Mouse (Mus musculus): ENCODE measurements at regions not wholly inside any gene's neighbourhood (a gene's known extent, or its start where the extent isn't known, plus 50 kb on each side); places are given as distances from the start of the nearest gene placed in this dataset.

DNA sequence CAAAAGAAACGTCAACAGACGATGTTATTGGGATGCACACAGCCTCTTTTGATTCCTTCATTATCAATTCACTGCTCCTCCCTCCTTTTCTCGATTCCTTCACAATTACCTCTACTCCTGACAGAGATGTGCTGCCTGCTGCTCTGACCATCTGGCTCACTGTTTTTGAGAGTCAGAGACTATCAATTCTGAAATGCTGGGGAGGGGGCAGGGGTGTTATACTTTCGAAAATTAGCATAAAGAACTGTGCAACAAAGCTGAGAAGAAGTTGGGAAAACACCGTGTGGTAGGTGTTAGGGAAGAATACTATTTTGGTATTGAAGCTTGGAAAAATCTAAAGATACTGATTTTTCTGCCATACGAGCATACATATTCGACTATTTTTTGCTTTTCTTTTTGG, 96.4 kb downstream of the Nedd1 start:
- Histone ChIP-seq H3K36me3 (no peaks in the 10 kb centered on the region), H3K27ac (no peak overlapping the region), H3K27me3 (ENCODE audit: insufficient read depth, poor library complexity, severe bottlenecking) (no peaks in the 10 kb centered on the region), H3K9me3 (no peaks in the 10 kb centered on the region), H3K4me3 (no peak overlapping the region), H3K4me1 (0 out of 2 replicates have a peak, but pooled peaks cover 4% of the 10 kb centered on the region)
- 77% methylated on average over 7 of the region's 7 CpGs for WGBS
- DNase-seq (ENCODE audit: low spot score): no peak

DNA sequence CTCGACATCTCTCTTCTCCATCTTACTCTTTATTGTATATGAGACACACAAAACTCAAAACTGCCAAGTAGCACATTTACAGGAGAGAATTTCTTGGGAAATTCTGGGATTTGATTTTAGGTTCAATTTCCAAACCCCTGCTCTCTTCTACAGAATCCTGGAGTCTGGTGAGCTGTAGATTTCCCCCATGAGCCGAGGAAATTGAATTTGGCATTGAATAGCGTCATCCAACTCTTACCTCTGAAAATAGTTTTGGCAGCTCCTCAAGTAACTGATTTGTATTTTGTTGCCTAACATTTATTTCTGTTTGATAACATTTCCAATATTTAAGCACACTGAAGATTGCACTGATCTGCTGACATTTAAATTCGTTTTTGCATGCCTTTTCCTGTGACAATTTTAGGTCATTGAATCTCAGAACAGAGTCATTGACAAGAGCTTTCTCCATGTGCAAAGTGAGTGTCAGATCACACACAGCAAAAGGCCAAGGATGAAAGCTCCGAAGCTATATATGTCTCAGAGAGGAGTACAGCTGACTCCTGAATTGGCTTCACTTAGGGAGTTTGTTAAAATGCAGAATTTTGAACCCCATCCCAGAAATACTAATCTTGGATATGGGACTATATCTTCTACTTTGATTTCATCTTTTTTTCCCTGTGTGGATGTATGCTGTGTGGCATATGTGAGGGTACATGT, 106.4 kb downstream of the Nedd1 start:
- H3K27ac ChIP-seq: no peak overlapping the region
- no peaks in the 10 kb centered on the region for H3K4me1 ChIP-seq
- no peak for DNase-seq (ENCODE audit: low spot score)
- H3K4me3 ChIP-seq: no peak overlapping the region
- 77% methylated on average over 4 of the region's 5 CpGs for WGBS
- no peaks in the 10 kb centered on the region for H3K27me3 ChIP-seq (ENCODE audit: insufficient read depth, poor library complexity, severe bottlenecking)
- no peaks in the 10 kb centered on the region for H3K9me3 ChIP-seq
- H3K36me3 ChIP-seq: no peaks in the 10 kb centered on the region

DNA sequence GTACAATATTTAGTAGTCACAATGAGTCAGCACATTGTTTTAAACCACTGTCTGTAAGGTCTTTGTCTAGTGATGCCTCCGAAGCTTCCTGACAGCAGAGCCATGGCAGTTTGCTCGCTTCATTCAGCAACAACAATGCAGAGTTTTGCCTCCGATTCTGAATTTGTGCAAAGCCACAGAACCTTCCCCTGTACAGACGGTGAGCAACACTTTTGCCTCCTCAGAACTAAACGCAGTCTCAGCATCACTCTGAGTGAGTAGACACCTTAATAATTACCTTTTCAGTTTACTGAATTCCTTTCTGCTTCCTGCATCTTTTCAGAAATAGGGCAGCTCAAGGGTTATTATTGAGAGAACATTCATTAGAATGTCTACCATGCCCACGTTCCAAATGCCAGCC, 107.9 kb downstream of the Nedd1 start:
- H3K4me3 ChIP-seq: no peak overlapping the region
- no peaks in the 10 kb centered on the region for H3K27me3 ChIP-seq (ENCODE audit: insufficient read depth, poor library complexity, severe bottlenecking)
- no peaks in the 10 kb centered on the region for H3K9me3 ChIP-seq
- 80% methylated on average over 6 of the region's 6 CpGs for WGBS
- no peak for DNase-seq (ENCODE audit: low spot score)
- no peaks in the 10 kb centered on the region for H3K36me3 ChIP-seq
- H3K4me1 ChIP-seq: no peaks in the 10 kb centered on the region
- no peak overlapping the region for H3K27ac ChIP-seq

DNA sequence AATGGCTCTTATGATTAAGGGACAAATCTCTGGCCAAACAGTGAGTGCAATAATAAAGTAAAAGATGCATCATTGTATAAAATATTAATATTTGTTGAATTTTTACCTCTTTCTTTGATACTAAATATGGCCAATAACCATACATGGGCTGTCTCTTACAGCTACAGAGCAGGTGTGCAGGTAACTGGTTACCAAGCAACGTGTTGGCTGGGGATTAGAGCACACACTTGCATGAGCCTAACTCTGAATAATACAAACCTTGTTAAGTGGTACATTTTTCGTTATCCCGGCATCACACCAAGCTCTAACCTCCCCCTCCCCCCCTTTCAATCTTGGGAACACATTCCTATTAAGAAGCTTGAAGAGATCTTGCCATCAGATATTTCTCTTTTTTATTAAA, 111.2 kb downstream of the Nedd1 start:
- H3K36me3 ChIP-seq: no peaks in the 10 kb centered on the region
- H3K27ac ChIP-seq: no peak overlapping the region
- H3K9me3 ChIP-seq: no peaks in the 10 kb centered on the region
- no peaks in the 10 kb centered on the region for H3K27me3 ChIP-seq (ENCODE audit: insufficient read depth, poor library complexity, severe bottlenecking)
- DNase-seq (ENCODE audit: low spot score): no peak
- no peak overlapping the region for H3K4me3 ChIP-seq
- 85% methylated on average over 3 of the region's 3 CpGs for WGBS
- H3K4me1 ChIP-seq: peaks cover 6% of the 10 kb centered on the region; the same call in 1 of the 2 replicates

DNA sequence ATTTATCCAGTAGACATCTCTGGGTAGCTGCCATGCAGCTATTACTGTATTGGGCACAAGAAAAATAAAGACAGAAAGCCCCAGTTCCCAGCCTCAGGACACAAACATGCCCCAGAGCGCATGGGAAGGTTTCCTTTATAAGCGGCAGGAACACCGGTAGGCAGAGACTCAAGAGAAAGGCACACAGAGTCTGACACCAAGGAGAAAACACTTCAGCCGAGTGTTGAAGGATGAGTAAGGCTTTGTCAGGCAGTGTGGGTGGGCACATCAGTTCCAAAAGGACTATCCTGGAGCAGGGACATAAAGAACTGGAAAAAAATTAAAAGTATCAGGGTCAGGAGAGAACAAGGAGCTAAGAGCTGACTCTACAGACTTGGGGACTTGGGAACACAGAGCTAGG, 115.5 kb downstream of the Nedd1 start:
- no peak for DNase-seq (ENCODE audit: low spot score)
- H3K4me3 ChIP-seq: no peak overlapping the region
- H3K9me3 ChIP-seq: no peaks in the 10 kb centered on the region
- no peak overlapping the region for H3K27ac ChIP-seq
- H3K27me3 ChIP-seq (ENCODE audit: insufficient read depth, poor library complexity, severe bottlenecking): no peaks in the 10 kb centered on the region
- no peaks in the 10 kb centered on the region for H3K36me3 ChIP-seq
- peaks cover 6% of the 10 kb centered on the region; the same call in 1 of the 2 replicates for H3K4me1 ChIP-seq
- WGBS: 40% methylated on average over 4 of the region's 4 CpGs

DNA sequence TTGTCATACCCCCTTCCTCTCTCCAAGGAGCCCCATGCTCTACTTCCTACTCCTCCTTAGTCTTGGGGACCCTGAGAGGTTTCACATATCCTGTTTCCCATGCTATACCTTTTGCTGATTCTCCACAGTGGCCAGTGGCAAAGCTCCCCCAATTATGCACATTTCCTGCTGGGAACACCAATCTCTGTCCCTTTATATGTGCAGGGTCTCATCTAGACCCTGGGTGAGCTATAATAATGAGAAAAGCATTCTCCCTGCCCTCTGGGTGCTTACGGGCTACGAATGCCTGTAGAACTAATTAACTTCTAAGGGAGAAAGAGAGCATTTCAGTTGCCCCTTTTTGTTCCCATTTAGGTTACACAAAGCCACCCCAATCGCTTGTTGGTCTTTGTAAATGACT, 116.6 kb downstream of the Nedd1 start:
- H3K9me3 ChIP-seq: no peaks in the 10 kb centered on the region
- H3K27me3 ChIP-seq (ENCODE audit: insufficient read depth, poor library complexity, severe bottlenecking): no peaks in the 10 kb centered on the region
- peaks cover 6% of the 10 kb centered on the region; the same call in 1 of the 2 replicates for H3K4me1 ChIP-seq
- no peak for DNase-seq (ENCODE audit: low spot score)
- no peak overlapping the region for H3K4me3 ChIP-seq
- no peaks in the 10 kb centered on the region for H3K36me3 ChIP-seq
- WGBS: 87% methylated on average over 3 of the region's 3 CpGs
- H3K27ac ChIP-seq: no peak overlapping the region

DNA sequence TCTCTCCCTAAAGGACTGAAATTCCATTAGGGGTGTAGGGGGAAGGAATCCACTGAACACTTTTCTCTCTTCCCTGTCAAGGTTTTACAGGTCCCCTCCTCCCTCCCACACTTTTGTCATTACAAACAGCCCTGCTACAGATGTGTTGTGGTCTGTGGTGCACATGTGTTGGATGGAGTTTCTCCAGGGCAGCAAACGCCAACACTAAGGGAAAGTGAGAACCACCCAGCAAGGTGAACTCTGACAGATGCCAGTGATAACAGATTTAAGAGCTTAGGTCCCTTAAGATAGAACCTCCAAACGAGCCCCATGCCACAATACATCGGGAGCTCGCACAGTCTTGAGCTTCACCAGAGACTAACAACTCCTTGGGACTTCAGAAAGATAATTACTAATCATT, 122.1 kb downstream of the Nedd1 start:
- H3K4me1 ChIP-seq: no peaks in the 10 kb centered on the region
- no peak overlapping the region for H3K27ac ChIP-seq
- H3K27me3 ChIP-seq (ENCODE audit: insufficient read depth, poor library complexity, severe bottlenecking): no peaks in the 10 kb centered on the region
- no peaks in the 10 kb centered on the region for H3K36me3 ChIP-seq
- DNase-seq (ENCODE audit: low spot score): no peak
- H3K4me3 ChIP-seq: no peak overlapping the region
- 49% methylated on average over 4 of the region's 4 CpGs for WGBS
- H3K9me3 ChIP-seq: no peaks in the 10 kb centered on the region

DNA sequence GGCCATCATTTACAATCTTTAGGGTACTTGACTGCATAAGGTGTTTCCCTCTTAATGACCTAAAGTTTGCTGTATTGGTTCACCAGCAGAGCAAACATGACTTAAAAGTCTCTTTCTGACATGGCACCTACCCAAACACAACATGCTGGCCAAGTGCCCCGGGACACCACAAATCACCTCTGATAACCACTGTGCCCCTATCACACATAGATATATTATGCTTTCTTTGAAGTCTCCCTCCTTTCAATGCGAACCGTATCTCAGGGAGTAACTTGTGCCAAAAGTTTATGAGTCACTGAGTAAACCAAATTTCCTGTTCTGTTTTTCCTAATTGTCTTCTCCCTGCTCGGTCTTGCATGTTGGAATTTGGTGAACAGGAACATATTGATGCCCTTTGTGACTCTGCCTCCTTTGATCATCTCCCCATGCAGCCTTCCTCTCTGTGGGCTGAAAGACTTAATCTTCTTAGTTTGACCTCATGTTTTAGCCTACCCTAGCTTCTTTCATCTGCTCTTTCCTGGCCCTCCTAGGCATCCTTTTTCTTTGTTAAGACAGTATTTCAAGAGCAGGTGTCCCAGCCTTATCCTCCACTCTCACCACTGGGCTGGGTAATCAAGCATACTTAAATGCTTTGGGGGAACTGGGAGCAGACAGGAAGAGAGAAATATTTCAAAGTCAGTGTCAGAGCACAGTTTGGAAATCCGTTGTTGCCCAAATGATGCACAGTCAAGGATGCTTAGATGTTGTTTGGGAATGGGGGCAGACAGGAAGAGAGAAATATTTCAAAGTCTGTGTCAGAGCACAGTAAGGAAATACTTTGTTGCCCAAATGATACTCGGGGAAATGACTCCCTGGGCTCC, 126.5 kb downstream of the Nedd1 start:
- no peaks in the 10 kb centered on the region for H3K4me1 ChIP-seq
- no peaks in the 10 kb centered on the region for H3K36me3 ChIP-seq
- no peak overlapping the region for H3K27ac ChIP-seq
- H3K9me3 ChIP-seq: no peaks in the 10 kb centered on the region
- H3K27me3 ChIP-seq (ENCODE audit: insufficient read depth, poor library complexity, severe bottlenecking): no peaks in the 10 kb centered on the region
- no peak for DNase-seq (ENCODE audit: low spot score)
- 37% methylated on average over 6 of the region's 6 CpGs for WGBS
- no peak overlapping the region for H3K4me3 ChIP-seq

DNA sequence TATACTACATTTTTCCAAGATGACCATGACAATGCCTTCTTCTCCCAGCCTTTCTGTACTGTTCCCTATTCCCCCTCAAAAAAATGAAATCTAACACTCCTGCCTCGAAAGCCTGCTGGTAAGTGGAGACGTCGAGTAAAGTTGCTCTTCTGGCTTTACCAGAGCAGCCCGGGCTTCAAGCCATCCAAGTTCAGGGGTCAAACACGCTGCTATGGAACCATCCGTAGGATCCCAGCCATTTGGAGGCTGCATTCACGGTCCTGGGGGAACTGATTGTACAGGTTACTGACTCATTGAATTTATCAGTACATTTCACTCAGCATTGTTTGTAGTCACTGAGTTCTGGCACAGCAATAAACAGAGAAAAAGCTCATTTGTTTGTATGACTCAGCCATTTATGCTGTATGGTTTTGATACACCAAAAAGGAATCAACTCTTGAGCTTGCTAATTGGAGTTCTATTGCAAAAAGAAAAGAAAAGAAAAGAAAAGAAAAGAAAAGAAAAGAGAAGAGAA, 128.2 kb downstream of the Nedd1 start:
- Histone ChIP-seq H3K27me3 (ENCODE audit: insufficient read depth, poor library complexity, severe bottlenecking) (no peaks in the 10 kb centered on the region), H3K4me1 (no peaks in the 10 kb centered on the region), H3K9me3 (no peaks in the 10 kb centered on the region), H3K36me3 (no peaks in the 10 kb centered on the region), H3K4me3 (no peak overlapping the region), H3K27ac (no peak overlapping the region)
- DNase-seq (ENCODE audit: low spot score): no peak
- WGBS: 75% methylated on average over 7 of the region's 7 CpGs

DNA sequence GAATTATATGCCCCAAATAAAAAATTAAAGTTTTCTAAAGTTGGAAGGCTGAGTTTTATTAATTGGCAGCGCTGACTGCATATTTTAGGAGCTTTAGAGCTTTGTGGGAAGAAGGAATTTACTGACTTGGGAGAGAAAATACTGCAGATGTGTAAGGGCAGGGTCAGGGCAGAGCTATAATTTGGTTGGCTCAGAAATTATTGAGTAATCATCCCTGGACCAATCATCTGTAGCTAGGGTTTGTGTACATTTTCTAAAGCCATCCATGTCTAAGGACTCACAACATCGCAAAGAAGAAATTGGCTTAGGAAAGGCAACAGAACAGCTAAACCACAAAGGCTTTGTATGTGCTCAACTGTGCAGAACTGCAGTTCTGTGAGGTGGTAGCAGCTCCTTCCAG, 143.3 kb downstream of the Nedd1 start:
- Histone ChIP-seq H3K4me3 (no peak overlapping the region), H3K27ac (no peak overlapping the region), H3K36me3 (no peaks in the 10 kb centered on the region), H3K4me1 (no peaks in the 10 kb centered on the region), H3K27me3 (ENCODE audit: insufficient read depth, poor library complexity, severe bottlenecking) (no peaks in the 10 kb centered on the region), H3K9me3 (no peaks in the 10 kb centered on the region)
- WGBS: 81% methylated on average over 2 of the region's 2 CpGs
- no peak for DNase-seq (ENCODE audit: low spot score)

DNA sequence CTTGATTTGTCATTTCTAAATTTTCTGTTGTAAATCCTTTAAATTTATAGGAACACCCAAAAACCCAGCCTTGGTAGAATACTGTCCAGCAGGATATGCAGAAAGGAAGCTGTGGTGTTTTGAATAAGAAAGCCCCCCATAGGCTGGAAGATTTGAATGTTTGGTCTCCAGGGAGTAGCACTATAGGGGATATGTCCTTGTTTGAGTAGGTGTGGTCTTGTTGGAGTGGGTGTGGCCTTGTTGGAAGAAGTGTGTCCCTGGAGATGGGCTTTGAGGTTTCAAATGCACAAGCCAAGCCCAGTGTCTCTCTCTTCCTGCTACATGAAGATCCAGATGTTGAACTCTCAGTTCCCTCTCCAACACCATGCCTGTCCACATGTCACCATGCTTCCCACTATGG, 151.7 kb downstream of the Nedd1 start:
- no peak for DNase-seq (ENCODE audit: low spot score)
- Histone ChIP-seq H3K27ac (no peak overlapping the region), H3K36me3 (no peaks in the 10 kb centered on the region)

DNA sequence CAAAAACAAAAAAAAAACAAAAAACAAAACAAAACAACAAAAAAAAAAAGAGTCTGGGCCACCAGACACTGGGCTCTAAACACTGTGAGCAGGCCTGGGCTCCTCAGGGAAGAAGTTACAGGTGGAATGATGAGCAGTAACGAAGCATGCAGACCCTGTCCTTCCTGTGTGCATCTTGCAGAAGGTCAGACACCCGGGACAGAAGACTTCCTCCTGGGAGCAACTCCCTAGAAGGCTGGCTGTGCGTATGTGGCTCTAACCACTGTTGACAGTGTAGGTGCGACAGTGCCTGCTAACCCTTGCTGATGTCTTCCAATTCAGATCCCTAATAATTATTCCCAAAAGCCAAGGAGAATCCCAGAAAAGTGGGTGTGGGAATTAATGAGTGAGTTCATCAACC, 164.8 kb downstream of the Nedd1 start:
- Histone ChIP-seq H3K4me1 (no peaks in the 10 kb centered on the region), H3K27me3 (ENCODE audit: insufficient read depth, poor library complexity, severe bottlenecking) (no peaks in the 10 kb centered on the region), H3K27ac (no peak overlapping the region), H3K9me3 (no peaks in the 10 kb centered on the region), H3K4me3 (no peak overlapping the region), H3K36me3 (no peaks in the 10 kb centered on the region)
- no peak for DNase-seq (ENCODE audit: low spot score)
- 61% methylated on average over 4 of the region's 4 CpGs for WGBS

More for the DNA sequence above, 151.7 kb downstream of the Nedd1 start:
- Histone ChIP-seq H3K9me3 (no peaks in the 10 kb centered on the region), H3K27me3 (ENCODE audit: insufficient read depth, poor library complexity, severe bottlenecking) (no peaks in the 10 kb centered on the region), H3K4me1 (no peaks in the 10 kb centered on the region), H3K4me3 (no peak overlapping the region)

Measured in heart, embryonic 10.5 days (tissue).